Mouse (Mus musculus) embryonic facial prominence, embryonic 14.5 days (tissue): ENCODE measurements around the gene Sept3. TPM values are rescaled to one million over a fixed set of nuclear protein-coding genes. Genes with fewer than 3 reads are reported as not detected.
A peak's percentile ranks its signal among the peaks of the same experiment; 100 is the strongest.

ENCODE experiments used
- ATAC-seq: fragments of 200-750 bp; cut with Nextera tagmentation; 2 replicates; pipeline ENCODE4 v1.8.0; 2017; ENCODE audit warnings: low read depth, moderate number of reproducible peaks, moderate TSS enrichment
- DNase-seq: peaks from one replicate; pipeline ENCODE4 v3.0.0-alpha.2; 2015; ENCODE audit warnings: low spot score
- H3K27ac ChIP-seq: fragments of 300-500 bp; sonication (generic); replicated peaks from 2 replicates; pipeline ENCODE4 v1.5.1; 2014; ENCODE audit warnings: low read depth, mild to moderate bottlenecking, low read length, moderate library complexity
- H3K27me3 ChIP-seq: fragments of 300-500 bp; sonication (generic); replicated peaks from 2 replicates; pipeline ENCODE4 v1.6.1; 2014; ENCODE audit warnings: low read length; ENCODE audit not compliant: control insufficient read depth, insufficient read depth
- H3K36me3 ChIP-seq: fragments of 300-500 bp; sonication (generic); 2 replicates; pipeline ENCODE4 v1.6.1; 2014; ENCODE audit warnings: low read length, mixed read lengths; ENCODE audit not compliant: control insufficient read depth, insufficient read depth
- H3K4me1 ChIP-seq: fragments of 300-500 bp; sonication (generic); 2 replicates; pipeline ENCODE4 v1.6.1; 2014; ENCODE audit warnings: antibody characterized with exemption, low read length; ENCODE audit not compliant: control insufficient read depth, insufficient read depth
- H3K4me2 ChIP-seq: fragments of 300-500 bp; sonication (generic); 2 replicates; pipeline ENCODE4 v1.6.1; 2014; ENCODE audit warnings: low read depth, mild to moderate bottlenecking, low read length, moderate library complexity, mixed read lengths
- H3K4me3 ChIP-seq: fragments of 300-500 bp; sonication (generic); 2 replicates; pipeline ENCODE4 v1.5.1; 2014; ENCODE audit warnings: low read depth, mild to moderate bottlenecking, low read length
- H3K9ac ChIP-seq: fragments of 300-500 bp; sonication (generic); 2 replicates; pipeline ENCODE4 v1.6.1; 2014; ENCODE audit warnings: low read depth, mild to moderate bottlenecking, low read length, moderate library complexity, mixed read lengths
- H3K9me3 ChIP-seq: fragments of 300-500 bp; sonication (generic); 2 replicates; pipeline ENCODE4 v1.6.1; 2016; ENCODE audit warnings: low read length; ENCODE audit not compliant: control insufficient read depth
- WGBS: fragments of 180-500 bp; shearing (Covaris S2); extraction: QIAGEN DNeasy Blood & Tissue Kit; methylation state at CpG from one replicate; pipeline ENCODE4 v1.1.7; 2014; 5-methylcytosine and 5-hydroxymethylcytosine counted together
- polyA plus RNA-seq: library from polyadenylated mRNA; unstranded; fragments of >200 nt; fragmentation: Nextera tagmentation; extraction: Ambion mirVana; gene quantifications from 2 replicates; pipeline ENCODE4 v1.2.1, GENCODE M21; 2014

Sept3 gene
- polyA plus RNA-seq, 1 experiment from 2014 or later = 13.7 TPM

DNA sequence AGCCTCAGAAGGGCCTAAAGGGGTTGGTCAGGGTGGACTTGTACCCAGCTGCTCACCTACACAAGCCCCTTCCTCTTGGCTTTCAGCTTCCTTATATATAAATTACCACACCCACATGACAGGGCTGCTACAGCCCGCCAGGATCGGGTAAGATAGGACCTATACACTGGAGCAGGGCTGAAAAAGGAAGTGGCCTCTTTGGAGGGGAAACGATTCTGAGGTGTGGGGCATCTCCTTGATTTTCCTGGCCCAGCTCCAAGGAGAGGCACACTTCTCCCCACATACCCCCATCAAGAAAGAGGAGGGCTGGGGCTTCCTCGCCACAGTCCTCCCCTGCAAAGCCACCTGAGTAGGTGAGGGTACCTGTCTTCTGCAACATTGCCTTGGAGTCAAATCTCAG lies 63.2 kb downstream of the Sept3 start:
- peak overlapping the region; percentile 78 for H3K4me2 ChIP-seq
- no peak for ATAC-seq
- no peaks in the 10 kb centered on the region for H3K27me3 ChIP-seq
- DNase-seq = no peak
- 16% methylated on average over 4 of the region's 4 CpGs for WGBS
- H3K27ac ChIP-seq = peak overlapping the region; percentile 61
- peaks cover 24% of the 10 kb centered on the region for H3K4me1 ChIP-seq
- H3K4me3 ChIP-seq = peak overlapping the region; percentile 63
- no peaks in the 10 kb centered on the region for H3K9me3 ChIP-seq
- H3K36me3 ChIP-seq = peaks cover 23% of the 10 kb centered on the region
- H3K9ac ChIP-seq = peak overlapping the region; percentile 72

GRCm38 (mm10) chr15:82338593-82339112 lies 64.0 kb downstream of the Sept3 start, which contains the start of the genes Naga, Pheta2 and Smdt1:
Gene Naga, minus strand, starts transcription at chr15:82338925.
Gene Pheta2, plus strand, starts transcription at chr15:82338942.
Gene Smdt1, plus strand, starts transcription at chr15:82338959.
- Histone ChIP-seq H3K4me1 (peaks cover 24% of the 10 kb centered on the region), H3K36me3 (peaks cover 29% of the 10 kb centered on the region), H3K27ac (peak within 1 kb of the TSS; percentile 61), H3K9me3 (no peaks in the 10 kb centered on the region), H3K9ac (peak within 1 kb of the TSS; percentile 72), H3K27me3 (no peaks in the 10 kb centered on the region), H3K4me2 (peak within 1 kb of the TSS; percentile 78), H3K4me3 (peak within 1 kb of the TSS; percentile 63)
- under 1% methylated on average over 36 of the region's 41 CpGs for WGBS
- DNase-seq (peak; percentile 97), ATAC-seq (peak; percentile 90)

GRCm38 (mm10) chr15:82339150-82339549 lies 64.5 kb downstream of the Sept3 start:
- peak overlapping the region; percentile 72 for H3K9ac ChIP-seq
- H3K27me3 ChIP-seq = no peaks in the 10 kb centered on the region
- 49% methylated on average over 10 of the region's 10 CpGs for WGBS
- peak overlapping the region; percentile 78 for H3K4me2 ChIP-seq
- no peaks in the 10 kb centered on the region for H3K9me3 ChIP-seq
- H3K4me3 ChIP-seq = peak overlapping the region; percentile 63
- DNase-seq (no peak), ATAC-seq (no peak)
- peaks cover 31% of the 10 kb centered on the region for H3K36me3 ChIP-seq
- peak overlapping the region; percentile 61 for H3K27ac ChIP-seq
- H3K4me1 ChIP-seq = peaks cover 24% of the 10 kb centered on the region

- Histone ChIP-seq H3K4me3 (no peak overlapping the region), H3K9me3 (no peaks in the 10 kb centered on the region), H3K36me3 (peaks cover 25% of the 10 kb centered on the region), H3K9ac (no peak overlapping the region), H3K27ac (no peak overlapping the region), H3K27me3 (no peaks in the 10 kb centered on the region), H3K4me1 (peaks cover 24% of the 10 kb centered on the region), H3K4me2 (no peak overlapping the region)
- WGBS = 69% methylated on average over 8 of the region's 8 CpGs
- DNase-seq (no peak), ATAC-seq (no peak)
Measured at GRCm38 (mm10) chr15:82339634-82340254, 65.1 kb downstream of the Sept3 start.

GRCm38 (mm10) chr15:82340414-82341035 lies 65.8 kb downstream of the Sept3 start:
- peaks cover 18% of the 10 kb centered on the region for H3K36me3 ChIP-seq
- H3K4me3 ChIP-seq = peak overlapping the region; percentile 56
- peak overlapping the region; percentile 87 for H3K9ac ChIP-seq
- DNase-seq = no peak
- H3K27ac ChIP-seq = peak overlapping the region; percentile 85
- 38% methylated on average over 17 of the region's 21 CpGs for WGBS
- H3K4me1 ChIP-seq = peaks cover 24% of the 10 kb centered on the region
- H3K4me2 ChIP-seq = peak overlapping the region; percentile 80
- no peak for ATAC-seq
- H3K9me3 ChIP-seq = no peaks in the 10 kb centered on the region
- H3K27me3 ChIP-seq = no peaks in the 10 kb centered on the region

DNA sequence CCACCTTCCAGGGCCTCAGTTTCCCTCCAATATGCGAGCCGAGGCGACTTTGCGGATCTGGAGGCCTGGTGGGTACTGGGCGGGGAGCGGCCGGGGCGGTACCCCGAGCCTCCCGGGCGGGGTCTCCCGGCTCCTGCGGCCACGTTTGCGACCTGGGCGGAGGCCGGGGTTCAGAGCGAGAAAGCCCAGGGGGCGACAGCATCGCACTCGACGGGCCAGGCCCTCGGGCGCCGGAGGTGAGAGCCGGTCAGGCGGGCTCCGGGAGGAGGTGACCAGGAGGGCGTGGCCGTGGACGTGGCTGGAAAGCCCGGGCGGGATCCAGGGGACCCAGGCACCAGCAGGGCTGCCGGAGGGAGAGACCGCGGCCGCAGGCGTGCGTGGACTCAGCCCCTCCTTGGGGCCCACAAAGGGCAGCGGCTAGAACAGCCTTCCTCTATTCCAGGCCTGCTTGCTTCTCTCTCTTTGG lies 66.4 kb downstream of the Sept3 start:
- no peaks in the 10 kb centered on the region for H3K9me3 ChIP-seq
- DNase-seq = peak; percentile 79
- peak; percentile 5; the same call in 1 of the 2 replicates for ATAC-seq
- 2% methylated on average over 18 of the region's 40 CpGs for WGBS
- H3K27ac ChIP-seq = peak overlapping the region; percentile 85
- peak overlapping the region; percentile 80 for H3K4me2 ChIP-seq
- H3K4me1 ChIP-seq = peaks cover 24% of the 10 kb centered on the region
- H3K36me3 ChIP-seq = peaks cover 12% of the 10 kb centered on the region
- H3K4me3 ChIP-seq = peak overlapping the region; percentile 56
- H3K9ac ChIP-seq = peak overlapping the region; percentile 87
- no peaks in the 10 kb centered on the region for H3K27me3 ChIP-seq

GRCm38 (mm10) chr15:82341675-82342542 lies 67.2 kb downstream of the Sept3 start:
- peak overlapping the region; percentile 56 for H3K4me3 ChIP-seq
- 48% methylated on average over 15 of the region's 15 CpGs for WGBS
- H3K36me3 ChIP-seq = peaks cover 8% of the 10 kb centered on the region; the same call in 1 of the 2 replicates
- H3K9me3 ChIP-seq = no peaks in the 10 kb centered on the region
- peak overlapping the region; percentile 85 for H3K27ac ChIP-seq
- DNase-seq (no peak), ATAC-seq (no peak)
- H3K4me1 ChIP-seq = peaks cover 28% of the 10 kb centered on the region
- H3K9ac ChIP-seq = peak overlapping the region; percentile 87
- peak overlapping the region; percentile 80 for H3K4me2 ChIP-seq
- H3K27me3 ChIP-seq = no peaks in the 10 kb centered on the region

DNA sequence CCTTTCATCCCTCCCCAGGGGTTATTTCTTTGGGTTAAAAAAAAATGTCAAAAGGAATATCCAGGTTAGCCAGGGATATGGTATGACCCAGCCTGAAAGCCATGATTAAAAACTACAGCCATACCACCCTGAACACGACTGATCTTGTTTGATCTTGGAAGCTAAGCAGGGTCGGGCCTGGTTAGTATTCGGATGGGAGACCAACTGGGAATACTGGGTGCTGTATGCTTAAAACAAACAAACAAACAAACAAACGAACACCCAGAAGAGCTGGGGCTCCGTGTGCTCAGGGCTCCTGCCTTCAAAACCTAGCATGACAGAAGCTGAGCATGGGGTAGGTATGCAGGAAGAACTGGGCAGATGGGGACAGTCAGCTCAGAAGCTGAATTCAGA lies 67.8 kb downstream of the Sept3 start:
- Histone ChIP-seq H3K4me3 (no peak overlapping the region), H3K9ac (0 out of 2 replicates have a peak overlapping the region, but pooled peaks have one; percentile 87)

More for the DNA sequence above, 67.8 kb downstream of the Sept3 start:
- 0 out of 2 replicates have a peak overlapping the region, but pooled peaks have one; percentile 85 for H3K27ac ChIP-seq
- no peak for DNase-seq
- H3K4me2 ChIP-seq = peak overlapping the region; percentile 80; the same call in 1 of the 2 replicates
- no peaks in the 10 kb centered on the region for H3K27me3 ChIP-seq
- 70% methylated on average over 5 of the region's 5 CpGs for WGBS
- H3K9me3 ChIP-seq = no peaks in the 10 kb centered on the region
- H3K4me1 ChIP-seq = peaks cover 31% of the 10 kb centered on the region
- ATAC-seq = no peak
- H3K36me3 ChIP-seq = peaks cover 12% of the 10 kb centered on the region
